Mouse (Mus musculus) gastrocnemius, adult 8-10 months (tissue): Measurements from ENCODE around the gene Prr5l. TPM values are rescaled to one million over a fixed set of nuclear protein-coding genes. Genes with fewer than 3 reads are reported as not detected.

Experiments used
- DNase-seq, 2 experiments: peaks; one replicate each; pipeline ENCODE4 v3.0.0; 2022; ENCODE audit warnings: low spot score in 2 of 2
- total RNA-seq, 4 experiments: library from RNA; stranded (reverse); gene quantifications; 2 replicates each; pipeline ENCODE4 v1.2.4; 2022

The Prr5l gene
- total RNA-seq, 4 experiments from 2014 or later: 0.10 to 0.46 (median 0.16) TPM

GRCm38 (mm10) chr2:101723333-101723881, 159.4 kb downstream of the Prr5l start:
- DNase-seq: no peak

- peak in 1 of 2 experiments; percentile 26 for DNase-seq
Observed at GRCm38 (mm10) chr2:101722370-101723332, 160.2 kb downstream of the Prr5l start.

GRCm38 (mm10) chr2:101721835-101722234, 161.0 kb downstream of the Prr5l start:
- no peak for DNase-seq

GRCm38 (mm10) chr2:101717162-101717561, 165.7 kb downstream of the Prr5l start:
- DNase-seq: no peak

GRCm38 (mm10) chr2:101715650-101716323, 167.0 kb downstream of the Prr5l start:
- no peak for DNase-seq

GRCm38 (mm10) chr2:101711608-101712007, 171.2 kb downstream of the Prr5l start:
- no peak for DNase-seq

GRCm38 (mm10) chr2:101705941-101706485, 176.8 kb downstream of the Prr5l start:
- no peak for DNase-seq

GRCm38 (mm10) chr2:101699284-101699683, 183.5 kb downstream of the Prr5l start:
- no peak for DNase-seq

- no peak for DNase-seq
Observed at GRCm38 (mm10) chr2:101695584-101695983, 187.2 kb downstream of the Prr5l start.

- no peak for DNase-seq
Observed at GRCm38 (mm10) chr2:101693577-101694215, 189.1 kb downstream of the Prr5l start.

- DNase-seq: no peak
Observed at GRCm38 (mm10) chr2:101693043-101693442, 189.8 kb downstream of the Prr5l start.

GRCm38 (mm10) chr2:101690252-101690827, 192.5 kb downstream of the Prr5l start:
- DNase-seq: no peak

- no peak for DNase-seq
Observed at GRCm38 (mm10) chr2:101688011-101688410, 194.8 kb downstream of the Prr5l start.

GRCm38 (mm10) chr2:101684421-101684820, 198.4 kb downstream of the Prr5l start:
- DNase-seq: peak; percentile 21 to 53

GRCm38 (mm10) chr2:101679164-101679784, 203.6 kb downstream of the Prr5l start:
- DNase-seq: no peak

- DNase-seq: peak; percentile 71 to 75
Observed at GRCm38 (mm10) chr2:101678236-101679021, 204.4 kb downstream of the Prr5l start, which contains the start of gene Traf6. Traf6 (plus strand) TSS chr2:101678429.

GRCm38 (mm10) chr2:101673547-101673946, 209.3 kb downstream of the Prr5l start:
- DNase-seq: no peak

- DNase-seq: no peak
Observed at GRCm38 (mm10) chr2:101668751-101669150, 214.1 kb downstream of the Prr5l start.

GRCm38 (mm10) chr2:101665703-101666092, 217.1 kb downstream of the Prr5l start:
- no peak for DNase-seq
